In genomic region chr6:124808358-124809012, GRCm38 (mm10) we compare ENCODE assay signal across 8 mouse cellular contexts. TPM values are rescaled to one million over a fixed set of nuclear protein-coding genes. Genes with fewer than 3 reads are reported as not detected.
DNase-seq lines count a peak whose midpoint lies in the region; ATAC-seq and TF ChIP-seq lines count a peak whose summit lies in the region.

Spsb2 (plus strand) TSS chr6:124808661.

- H3K4me3 ChIP-seq in intestine, embryonic 15.5 days (replicated peaks): peak within 1 kb of the TSS; percentile 63
- peak within 1 kb of the TSS; percentile 72 for H3K4me3 ChIP-seq in liver, embryonic 12.5 days
- H3K4me3 ChIP-seq in myocyte: peak within 1 kb of the TSS; percentile 81
- H3K4me3 ChIP-seq in stomach, postnatal 0 days (ENCODE audit: low read depth, low read length): peak within 1 kb of the TSS; percentile 65

- TF ChIP-seq POLR2A in myocyte (IDR thresholded peaks at IDR 0.05; ENCODE audit: insufficient read length, low read depth): peak; percentile 59

- TF ChIP-seq EP300 in stomach, postnatal 0 days (optimal IDR thresholded peaks at IDR 0.05): no peak

- H3K27ac ChIP-seq in intestine, embryonic 15.5 days: peak within 1 kb of the TSS; percentile 97
- H3K27ac ChIP-seq in liver, embryonic 12.5 days: peak within 1 kb of the TSS; percentile 95
- peak within 1 kb of the TSS; percentile 95 for H3K27ac ChIP-seq in stomach, postnatal 0 days (replicated peaks)

- peak within 1 kb of the TSS; percentile 16 for H3ac ChIP-seq in myocyte (ENCODE audit: control insufficient read depth, insufficient read length)

- H3K4me2 ChIP-seq in intestine, embryonic 15.5 days (replicated peaks): peak within 1 kb of the TSS; percentile 97
- peak within 1 kb of the TSS; percentile 93 for H3K4me2 ChIP-seq in liver, embryonic 12.5 days
- H3K4me2 ChIP-seq in myocyte (ENCODE audit: low read depth): peak within 1 kb of the TSS; percentile 92
- H3K4me2 ChIP-seq in stomach, postnatal 0 days (replicated peaks; ENCODE audit: low read depth): peak within 1 kb of the TSS; percentile 96

- peaks cover 29% of the 10 kb centered on the region for H3K4me1 ChIP-seq in intestine, embryonic 15.5 days (replicated peaks)
- peaks cover 85% of the 10 kb centered on the region for H3K4me1 ChIP-seq in liver, embryonic 12.5 days
- H3K4me1 ChIP-seq in stomach, postnatal 0 days (replicated peaks; ENCODE audit: control insufficient read depth, insufficient read depth): peaks cover 2% of the 10 kb centered on the region; the same call in 1 of the 2 replicates

- TF ChIP-seq CTCF in stomach, postnatal 0 days (IDR thresholded peaks at IDR 0.05; ENCODE audit: low read depth): no peak

- H3K9ac ChIP-seq in intestine, embryonic 15.5 days: peak within 1 kb of the TSS; percentile 73
- peak within 1 kb of the TSS; percentile 84 for H3K9ac ChIP-seq in liver, embryonic 12.5 days
- peak within 1 kb of the TSS; percentile 78 for H3K9ac ChIP-seq in stomach, postnatal 0 days (ENCODE audit: low read length)

- no peaks in the 10 kb centered on the region for H3K9me3 ChIP-seq in intestine, embryonic 15.5 days
- H3K9me3 ChIP-seq in liver, embryonic 12.5 days (replicated peaks): no peaks in the 10 kb centered on the region
- H3K9me3 ChIP-seq in stomach, postnatal 0 days (ENCODE audit: control insufficient read depth, low read length): no peaks in the 10 kb centered on the region

- ATAC-seq in common myeloid progenitor, adult 5-6 weeks (replicated peaks; ENCODE audit: low read depth, poor library complexity, severe bottlenecking): peak; percentile 43
- peak; percentile 67 for ATAC-seq in intestine, embryonic 15.5 days
- ATAC-seq in liver, embryonic 12.5 days: peak; percentile 63
- peak; percentile 67 for ATAC-seq in stomach, postnatal 0 days (ENCODE audit: low FRiP score, low TSS enrichment)

- DNase-seq in right cerebral cortex, postnatal 14 days: peak; percentile 56
- no peak for DNase-seq in right cerebral cortex, postnatal 25 days
- DNase-seq in gastrocnemius, postnatal 4 days (ENCODE audit: low spot score in 2 of 2): peak; percentile 79 to 85
- peak; percentile 87 for DNase-seq in stomach, postnatal 0 days (ENCODE audit: low spot score)

- peaks cover 11% of the 10 kb centered on the region for H3K36me3 ChIP-seq in intestine, embryonic 15.5 days
- peaks cover 32% of the 10 kb centered on the region for H3K36me3 ChIP-seq in liver, embryonic 12.5 days
- H3K36me3 ChIP-seq in myocyte (ENCODE audit: control insufficient read depth, insufficient read depth): peaks cover 6% of the 10 kb centered on the region
- peaks cover 12% of the 10 kb centered on the region for H3K36me3 ChIP-seq in stomach, postnatal 0 days (ENCODE audit: control insufficient read depth, insufficient read depth, low read length)

- WGBS in intestine, embryonic 15.5 days: 3% methylated on average over 29 of the region's 29 CpGs
- WGBS in liver, embryonic 12.5 days (ENCODE audit: insufficient replicate concordance): 3% methylated on average over 29 of the region's 29 CpGs
- WGBS in stomach, postnatal 0 days: 2% methylated on average over 28 of the region's 29 CpGs

- no peaks in the 10 kb centered on the region for H3K27me3 ChIP-seq in intestine, embryonic 15.5 days (replicated peaks)
- no peaks in the 10 kb centered on the region for H3K27me3 ChIP-seq in liver, embryonic 12.5 days (replicated peaks)
- H3K27me3 ChIP-seq in myocyte (ENCODE audit: control insufficient read depth, insufficient read depth, insufficient read length): no peaks in the 10 kb centered on the region
- no peaks in the 10 kb centered on the region for H3K27me3 ChIP-seq in stomach, postnatal 0 days (ENCODE audit: control insufficient read depth, insufficient read depth, low read length)

- H3K79me2 ChIP-seq in myocyte (ENCODE audit: control insufficient read depth, insufficient read depth): peaks cover 25% of the 10 kb centered on the region

TF ChIP-seq in myocyte, 11 proteins besides CTCF, POLR2A, EP300 and RAD21:
- TF ChIP-seq SRF (IDR thresholded peaks at IDR 0.05; ENCODE audit: control insufficient read depth, insufficient read length, low read depth): no peak
- peak in 1 of 3 experiments; percentile 70 for TF ChIP-seq MYOG (IDR thresholded peaks at IDR 0.05; ENCODE audit: control insufficient read depth in 1 of 3, insufficient read depth in 1 of 3, insufficient read length in 2 of 3, low read depth in 2 of 3)
- no peak for TF ChIP-seq E2F4 (IDR thresholded peaks at IDR 0.05; ENCODE audit: insufficient read depth)
- TF ChIP-seq REST (IDR thresholded peaks at IDR 0.05; ENCODE audit: insufficient read depth, insufficient read length): no peak
- TF ChIP-seq USF1 (IDR thresholded peaks at IDR 0.05; ENCODE audit: low read depth): no peak
- TF ChIP-seq TCF3 (IDR thresholded peaks at IDR 0.05; ENCODE audit: insufficient read length, low read depth): no peak
- TF ChIP-seq CEBPB (IDR thresholded peaks at IDR 0.05; ENCODE audit: insufficient read depth, poor library complexity, severe bottlenecking): no peak
- TF ChIP-seq POLR2AphosphoS2 (IDR thresholded peaks at IDR 0.05; ENCODE audit: insufficient read length, low read depth): peak; percentile 72
- peak; percentile 12 to 59 (median 40) for TF ChIP-seq MYOD1 (IDR thresholded peaks at IDR 0.05; ENCODE audit: control insufficient read depth in 1 of 3, insufficient read length in 2 of 3, low read depth in 2 of 3)
- no peak for TF ChIP-seq TCF12 (IDR thresholded peaks at IDR 0.05; ENCODE audit: insufficient read depth, poor library complexity, severe bottlenecking)

RNA-seq across cellular contexts. Expression of gene Spsb2, which starts in this region (rescaled TPM):
- 1.1 and 3.8 TPM in 2 replicates for total RNA-seq in common myeloid progenitor, adult 5-6 weeks (2017)
- total RNA-seq in gastrocnemius, postnatal 4 days (2021): 10 to 100 TPM; 10.5 to 11.7 TPM
- 16.1 and 16.3 TPM in 2 replicates for polyA plus RNA-seq in intestine, embryonic 15.5 days (2015; fragmentation: Nextera tagmentation; extraction: Ambion mirVana)
- 9.9 and 10.8 TPM in 2 replicates for polyA plus RNA-seq in liver, embryonic 12.5 days (2016; fragmentation: Nextera tagmentation; extraction: Ambion mirVana)
- polyA plus RNA-seq in myocyte (2012; fragmentation: generic; extraction: Trizol): 41.2 TPM
- 18.8 and 18.9 TPM in 2 replicates for polyA plus RNA-seq in stomach, postnatal 0 days (2015; fragmentation: Nextera tagmentation; extraction: Ambion mirVana)
